Mouse (Mus musculus): ENCODE data around the gene Ube2ql1. TPM values are rescaled to one million over a fixed set of nuclear protein-coding genes. Genes with fewer than 3 reads are reported as not detected.

Ube2ql1 gene
- polyA plus RNA-seq, 1 experiment from 2014 or later, result 32.0 TPM

Other genes starting within 250 kb of the Ube2ql1 start
- gene Nsun2, start 206.1 kb downstream of the Ube2ql1 start, polyA plus RNA-seq (2015; fragmentation: Nextera tagmentation; extraction: Ambion mirVana), result 73.5 and 74.6 TPM in 2 replicates
- gene Tent4a, start 205.3 kb downstream of the Ube2ql1 start, polyA plus RNA-seq (2015; fragmentation: Nextera tagmentation; extraction: Ambion mirVana), result 7.1 and 7.3 TPM in 2 replicates
- 27.9 and 30.8 TPM in 2 replicates for gene Srd5a1, start 128.4 kb downstream of the Ube2ql1 start, polyA plus RNA-seq (2015; fragmentation: Nextera tagmentation; extraction: Ambion mirVana)
- 139 TPM in 2 replicates for gene Med10, start 62.5 kb upstream of the Ube2ql1 start, polyA plus RNA-seq (2015; fragmentation: Nextera tagmentation; extraction: Ambion mirVana)